Mouse (Mus musculus): Measurements from ENCODE around the gene Stam2.
A peak's percentile ranks its signal among the peaks of the same experiment; 100 is the strongest.

GRCm38 (mm10) chr2:52676023-52676912 is 65.8 kb downstream of the Stam2 start, which contains the start of gene Cacnb4:
- TF ChIP-seq POLR2A (IDR thresholded peaks at IDR 0.05; ENCODE audit: insufficient read depth, low read depth, low read length) (peak; percentile 11), CTCF (IDR thresholded peaks at IDR 0.05; ENCODE audit: insufficient read depth, low read depth, low read length) (no peak)
